Mouse (Mus musculus): ENCODE results near the gene Ruvbl2. TPM values are rescaled to one million over a fixed set of nuclear protein-coding genes. Genes with fewer than 3 reads are reported as not detected.

Gene Ruvbl2
- polyA plus RNA-seq, 1 experiment from 2014 or later = 88.3 TPM

DNA sequence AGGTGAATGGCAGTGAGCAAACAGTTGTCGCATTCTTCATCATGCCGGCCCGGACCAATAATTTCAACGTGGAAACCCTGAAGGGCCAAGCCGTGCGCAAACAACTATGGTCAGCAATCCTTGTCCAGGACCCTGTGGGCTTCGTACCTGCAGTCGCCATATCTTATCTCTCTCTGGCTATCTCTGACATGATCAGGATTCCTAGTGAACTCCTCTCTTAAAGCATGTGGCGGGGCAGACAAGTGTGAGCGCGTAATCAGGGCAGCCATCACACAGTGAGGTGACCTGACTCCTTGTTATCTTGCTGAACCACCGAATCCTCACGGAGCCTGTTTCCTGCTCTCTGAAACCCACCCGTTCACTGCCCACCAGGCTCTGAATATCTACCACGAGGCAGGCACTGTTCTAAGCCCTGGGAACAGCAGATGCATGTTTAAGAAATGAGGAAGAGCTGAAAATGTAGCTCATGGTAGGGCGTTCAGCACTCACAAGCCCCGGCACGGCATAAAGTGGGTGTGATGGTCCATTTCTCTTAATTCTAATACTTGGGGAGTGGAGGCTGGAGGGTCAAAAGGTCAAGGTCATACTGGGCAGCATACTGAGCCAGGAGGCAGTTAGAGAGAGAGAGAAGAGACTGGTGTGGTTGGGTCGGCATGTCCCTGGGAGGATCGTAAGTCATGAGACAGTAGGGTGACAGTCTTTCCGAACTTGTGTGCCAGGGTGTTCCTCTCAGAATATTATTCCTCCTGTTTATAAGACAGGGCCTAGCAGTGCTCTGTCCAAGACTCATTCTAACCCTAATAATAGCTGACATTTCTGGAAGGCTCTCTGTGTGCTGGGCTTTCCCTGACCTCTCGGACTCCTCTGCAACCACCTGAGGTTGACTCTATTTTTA lies 5.9 kb upstream of the Ruvbl2 start:
- Histone ChIP-seq H3K27me3 (ENCODE audit: control insufficient read depth, insufficient read depth, low read length) (no peaks in the 10 kb centered on the region), H3K9ac (ENCODE audit: low read length) (no peak overlapping the region), H3K9me3 (replicated peaks; ENCODE audit: control insufficient read depth, low read length) (no peaks in the 10 kb centered on the region), H3K36me3 (ENCODE audit: control insufficient read depth, insufficient read depth) (peaks cover 46% of the 10 kb centered on the region), H3K27ac (ENCODE audit: low read length) (no peak overlapping the region), H3K4me2 (ENCODE audit: low read depth, low read length) (no peak overlapping the region), H3K4me3 (ENCODE audit: low read length) (no peak overlapping the region), H3K4me1 (ENCODE audit: control insufficient read depth, insufficient read depth, low read length) (peaks cover 6% of the 10 kb centered on the region)
- ATAC-seq (replicated peaks; ENCODE audit: extremely low read depth, insufficient read depth, low FRiP score) = no peak
- WGBS = 74% methylated on average over 22 of the region's 22 CpGs

GRCm38 (mm10) chr7:45437046-45437445 lies 850 bp downstream of the Ruvbl2 start:
- Histone ChIP-seq H3K9ac (ENCODE audit: low read length) (peak overlapping the region; percentile 47), H3K27ac (ENCODE audit: low read length) (no peak overlapping the region), H3K4me1 (ENCODE audit: control insufficient read depth, insufficient read depth, low read length) (peaks cover 35% of the 10 kb centered on the region), H3K4me3 (ENCODE audit: low read length) (no peak overlapping the region), H3K4me2 (ENCODE audit: low read depth, low read length) (peak overlapping the region; percentile 25), H3K9me3 (replicated peaks; ENCODE audit: control insufficient read depth, low read length) (no peaks in the 10 kb centered on the region), H3K27me3 (ENCODE audit: control insufficient read depth, insufficient read depth, low read length) (no peaks in the 10 kb centered on the region), H3K36me3 (ENCODE audit: control insufficient read depth, insufficient read depth) (peaks cover 13% of the 10 kb centered on the region)
- 43% methylated on average over 6 of the region's 6 CpGs for WGBS
- no peak for ATAC-seq (replicated peaks; ENCODE audit: extremely low read depth, insufficient read depth, low FRiP score)

- ATAC-seq (replicated peaks; ENCODE audit: extremely low read depth, insufficient read depth, low FRiP score) = no peak
- Histone ChIP-seq H3K27me3 (ENCODE audit: control insufficient read depth, insufficient read depth, low read length) (no peaks in the 10 kb centered on the region), H3K9me3 (replicated peaks; ENCODE audit: control insufficient read depth, low read length) (no peaks in the 10 kb centered on the region), H3K4me2 (ENCODE audit: low read depth, low read length) (peak overlapping the region; percentile 71), H3K4me3 (ENCODE audit: low read length) (no peak overlapping the region; the same call in 1 of the 2 replicates), H3K9ac (ENCODE audit: low read length) (peak overlapping the region; percentile 23; the same call in 1 of the 2 replicates), H3K27ac (ENCODE audit: low read length) (no peak overlapping the region), H3K4me1 (ENCODE audit: control insufficient read depth, insufficient read depth, low read length) (peaks cover 35% of the 10 kb centered on the region), H3K36me3 (ENCODE audit: control insufficient read depth, insufficient read depth) (peaks cover 10% of the 10 kb centered on the region)
- 79% methylated on average over 5 of the region's 5 CpGs for WGBS
Observed at GRCm38 (mm10) chr7:45436444-45436843, 1.5 kb downstream of the Ruvbl2 start.

DNA sequence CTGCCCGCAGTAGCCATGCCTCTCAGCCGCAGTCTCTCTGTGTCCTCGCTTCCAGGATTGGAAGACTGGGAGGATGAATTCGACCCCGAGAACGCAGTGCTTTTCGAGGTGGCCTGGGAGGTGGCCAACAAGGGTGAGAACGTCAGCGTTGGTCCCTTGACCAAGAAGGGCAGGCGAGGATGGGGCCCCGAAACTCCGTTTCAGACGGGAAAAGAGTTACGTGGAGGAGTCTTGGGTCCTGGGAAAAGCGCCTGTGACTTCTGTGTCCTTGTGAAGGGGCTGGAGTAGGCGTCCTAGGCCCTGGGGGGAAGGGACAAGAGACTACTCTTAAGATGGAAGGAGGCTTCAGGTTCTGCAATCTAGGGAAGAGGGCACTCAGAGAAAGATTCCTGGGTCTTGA lies 2.9 kb downstream of the Ruvbl2 start:
- WGBS = 2% methylated on average over 16 of the region's 16 CpGs
- peak overlapping the region; percentile 71 for H3K4me2 ChIP-seq (ENCODE audit: low read depth, low read length)
- H3K4me3 ChIP-seq (ENCODE audit: low read length) = peak overlapping the region; percentile 73
- no peaks in the 10 kb centered on the region for H3K27me3 ChIP-seq (ENCODE audit: control insufficient read depth, insufficient read depth, low read length)
- peak overlapping the region; percentile 94 for H3K9ac ChIP-seq (ENCODE audit: low read length)
- peak; percentile 2; the same call in 1 of the 2 replicates for ATAC-seq (replicated peaks; ENCODE audit: extremely low read depth, insufficient read depth, low FRiP score)
- peaks cover 4% of the 10 kb centered on the region for H3K36me3 ChIP-seq (ENCODE audit: control insufficient read depth, insufficient read depth)
- H3K4me1 ChIP-seq (ENCODE audit: control insufficient read depth, insufficient read depth, low read length) = peaks cover 35% of the 10 kb centered on the region
- H3K9me3 ChIP-seq (replicated peaks; ENCODE audit: control insufficient read depth, low read length) = no peaks in the 10 kb centered on the region
- peak overlapping the region; percentile 91 for H3K27ac ChIP-seq (ENCODE audit: low read length)

GRCm38 (mm10) chr7:45434203-45435015 lies 3.5 kb downstream of the Ruvbl2 start, which contains the start of gene Gys1:
Gene Gys1 (plus strand): TSS chr7:45434844.
- Histone ChIP-seq H3K4me2 (ENCODE audit: low read depth, low read length) (peak within 1 kb of the TSS; percentile 98), H3K27ac (ENCODE audit: low read length) (peak within 1 kb of the TSS; percentile 93)
- under 1% methylated on average over 45 of the region's 45 CpGs for WGBS

DNA sequence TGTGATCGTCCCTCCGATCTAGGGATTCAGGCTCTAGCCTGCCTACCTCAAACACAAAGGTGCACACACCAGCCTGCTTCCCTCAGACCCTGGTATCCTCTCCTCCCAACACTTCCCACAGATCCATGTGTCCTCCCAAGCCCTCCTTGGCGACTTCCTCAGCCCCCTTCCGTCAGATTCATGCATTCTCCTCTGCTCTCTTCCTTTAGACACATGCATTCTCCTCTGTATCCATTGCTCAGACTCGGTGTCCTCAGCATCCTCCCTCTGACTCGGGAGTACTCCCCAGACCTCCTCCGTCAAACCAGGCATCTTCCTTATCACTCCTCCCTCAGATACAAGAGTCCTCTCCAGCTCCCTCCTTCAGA lies 4.1 kb downstream of the Ruvbl2 start:
- Histone ChIP-seq H3K36me3 (ENCODE audit: control insufficient read depth, insufficient read depth) (peaks cover 9% of the 10 kb centered on the region), H3K9ac (ENCODE audit: low read length) (peak overlapping the region; percentile 86), H3K9me3 (replicated peaks; ENCODE audit: control insufficient read depth, low read length) (no peaks in the 10 kb centered on the region), H3K27me3 (ENCODE audit: control insufficient read depth, insufficient read depth, low read length) (no peaks in the 10 kb centered on the region), H3K4me2 (ENCODE audit: low read depth, low read length) (peak overlapping the region; percentile 98), H3K4me1 (ENCODE audit: control insufficient read depth, insufficient read depth, low read length) (peaks cover 35% of the 10 kb centered on the region), H3K27ac (ENCODE audit: low read length) (peak overlapping the region; percentile 93), H3K4me3 (ENCODE audit: low read length) (peak overlapping the region; percentile 90)
- no peak for ATAC-seq (replicated peaks; ENCODE audit: extremely low read depth, insufficient read depth, low FRiP score)
- WGBS = under 1% methylated on average over 7 of the region's 7 CpGs

More at GRCm38 (mm10) chr7:45434203-45435015, 3.5 kb downstream of the Ruvbl2 start, which contains the start of gene Gys1:
- no peaks in the 10 kb centered on the region for H3K27me3 ChIP-seq (ENCODE audit: control insufficient read depth, insufficient read depth, low read length)
- peak within 1 kb of the TSS; percentile 90 for H3K4me3 ChIP-seq (ENCODE audit: low read length)
- no peaks in the 10 kb centered on the region for H3K9me3 ChIP-seq (replicated peaks; ENCODE audit: control insufficient read depth, low read length)
- peaks cover 35% of the 10 kb centered on the region for H3K4me1 ChIP-seq (ENCODE audit: control insufficient read depth, insufficient read depth, low read length)
- peak; percentile 95 for ATAC-seq (replicated peaks; ENCODE audit: extremely low read depth, insufficient read depth, low FRiP score)
- peaks cover 3% of the 10 kb centered on the region for H3K36me3 ChIP-seq (ENCODE audit: control insufficient read depth, insufficient read depth)
- H3K9ac ChIP-seq (ENCODE audit: low read length) = peak within 1 kb of the TSS; percentile 94

DNA sequence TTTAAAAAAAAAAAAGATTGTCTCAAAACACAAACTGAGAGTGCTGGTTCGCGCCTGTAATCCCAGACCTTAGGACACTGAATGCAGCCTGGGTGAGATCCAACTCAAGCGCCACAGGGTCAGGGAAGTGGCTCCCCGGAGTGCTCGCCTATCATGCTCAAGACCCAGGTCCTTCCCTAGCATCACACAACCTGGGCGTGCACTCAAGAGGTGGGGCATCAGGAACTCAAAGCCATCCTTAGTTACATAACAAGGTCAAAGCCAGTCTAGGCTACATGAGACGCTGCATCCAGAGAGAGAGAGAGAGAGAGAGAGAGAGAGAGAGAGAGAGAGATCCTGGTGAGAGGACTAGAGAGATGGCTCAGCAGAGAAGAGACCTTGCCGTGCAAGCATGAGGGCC lies 11.3 kb downstream of the Ruvbl2 start:
- H3K9ac ChIP-seq (ENCODE audit: low read length) = no peak overlapping the region
- H3K36me3 ChIP-seq (ENCODE audit: control insufficient read depth, insufficient read depth) = peaks cover 49% of the 10 kb centered on the region
- 84% methylated on average over 8 of the region's 8 CpGs for WGBS

GRCm38 (mm10) chr7:45421194-45421593 lies 16.7 kb downstream of the Ruvbl2 start:
- Histone ChIP-seq H3K4me3 (ENCODE audit: low read length) (no peak overlapping the region), H3K9me3 (replicated peaks; ENCODE audit: control insufficient read depth, low read length) (no peaks in the 10 kb centered on the region), H3K4me1 (ENCODE audit: control insufficient read depth, insufficient read depth, low read length) (no peaks in the 10 kb centered on the region), H3K4me2 (ENCODE audit: low read depth, low read length) (no peak overlapping the region), H3K27me3 (ENCODE audit: control insufficient read depth, insufficient read depth, low read length) (peaks cover 41% of the 10 kb centered on the region), H3K9ac (ENCODE audit: low read length) (no peak overlapping the region), H3K36me3 (ENCODE audit: control insufficient read depth, insufficient read depth) (peaks cover 37% of the 10 kb centered on the region), H3K27ac (ENCODE audit: low read length) (no peak overlapping the region)
- no peak for ATAC-seq (replicated peaks; ENCODE audit: extremely low read depth, insufficient read depth, low FRiP score)
- WGBS = 88% methylated on average over 14 of the region's 14 CpGs

More for the DNA sequence above, 11.3 kb downstream of the Ruvbl2 start:
- H3K4me1 ChIP-seq (ENCODE audit: control insufficient read depth, insufficient read depth, low read length) = no peaks in the 10 kb centered on the region
- H3K9me3 ChIP-seq (replicated peaks; ENCODE audit: control insufficient read depth, low read length) = no peaks in the 10 kb centered on the region
- H3K27me3 ChIP-seq (ENCODE audit: control insufficient read depth, insufficient read depth, low read length) = no peaks in the 10 kb centered on the region; the same call in 1 of the 2 replicates
- ATAC-seq (replicated peaks; ENCODE audit: extremely low read depth, insufficient read depth, low FRiP score) = no peak
- H3K4me2 ChIP-seq (ENCODE audit: low read depth, low read length) = no peak overlapping the region
- H3K4me3 ChIP-seq (ENCODE audit: low read length) = no peak overlapping the region
- no peak overlapping the region for H3K27ac ChIP-seq (ENCODE audit: low read length)
